8 mouse cellular contexts compared by ENCODE assay signal in the genomic region with DNA sequence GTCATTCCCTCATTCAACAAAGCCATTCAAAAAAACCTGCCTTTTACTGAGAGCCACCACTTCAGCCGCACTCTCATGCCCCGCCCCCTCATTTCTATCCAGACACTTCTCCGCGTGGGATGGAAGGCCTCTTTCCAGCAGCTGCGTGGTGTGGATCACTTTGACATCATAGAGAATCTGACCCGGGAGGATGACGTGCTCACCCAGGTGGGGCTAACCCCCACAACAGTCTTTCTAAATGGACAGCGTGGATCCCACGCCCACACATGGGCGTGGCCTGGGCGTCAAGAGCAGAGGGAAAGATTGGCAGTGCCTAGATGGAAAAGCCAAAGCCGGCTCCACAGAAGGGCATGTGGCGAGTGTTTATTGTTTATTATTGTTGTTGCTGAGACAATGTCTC. TPM values are rescaled to one million over a fixed set of nuclear protein-coding genes. Genes with fewer than 3 reads are reported as not detected.
DNase-seq lines count a peak whose midpoint lies in the region; ATAC-seq and TF ChIP-seq lines count a peak whose summit lies in the region.

No protein-coding gene starts in this region.

- H3K4me2 ChIP-seq in forebrain, embryonic 16.5 days (ENCODE audit: low read length) = peak overlapping the region; percentile 45

- no peak overlapping the region for H3K4me3 ChIP-seq in gastrocnemius, adult 2 months
- peak overlapping the region; percentile 19 for H3K4me3 ChIP-seq in forebrain, embryonic 16.5 days (replicated peaks; ENCODE audit: low read length)

- H3K27me3 ChIP-seq in forebrain, embryonic 16.5 days (replicated peaks; ENCODE audit: control insufficient read depth, insufficient read depth, low read length) = no peaks in the 10 kb centered on the region

- H3K4me1 ChIP-seq in forebrain, embryonic 16.5 days (replicated peaks; ENCODE audit: control insufficient read depth, insufficient read depth, low read length) = peaks cover 10% of the 10 kb centered on the region

- no peak for TF ChIP-seq CTCF in gastrocnemius, adult 2 months (IDR thresholded peaks at IDR 0.05)

- peak; percentile 28 for DNase-seq in gastrocnemius, adult 2 months
- DNase-seq in gastrocnemius, adult 8-10 months (ENCODE audit: low spot score in 2 of 2) = no peak
- peak; percentile 54 for DNase-seq in MEL-GATA-1-ER (ENCODE audit: extremely low read depth, low read depth)
- DNase-seq in kidney, postnatal 4 days = peak; percentile 50 to 67
- DNase-seq in lung, postnatal 4 days = peak; percentile 46 to 72
- DNase-seq in natural killer cell, adult 2 months (ENCODE audit: low spot score in 2 of 2) = no peak
- DNase-seq in cerebellum, adult 11-12 months = no peak

- no peak overlapping the region for H3K27ac ChIP-seq in gastrocnemius, adult 2 months
- no peak overlapping the region for H3K27ac ChIP-seq in forebrain, embryonic 16.5 days (ENCODE audit: low read length)

- intact Hi-C loops in gastrocnemius, adult 2 months (cut with DNase I) = no loop called here

- ATAC-seq in forebrain, embryonic 16.5 days = 0 out of 2 replicates have a peak, but pooled peaks have one; percentile 21

- no peak overlapping the region for H3K9ac ChIP-seq in forebrain, embryonic 16.5 days (replicated peaks; ENCODE audit: low read depth, low read length)

- H3K9me3 ChIP-seq in forebrain, embryonic 16.5 days (ENCODE audit: control insufficient read depth, low read length) = no peaks in the 10 kb centered on the region

- H3K36me3 ChIP-seq in forebrain, embryonic 16.5 days (ENCODE audit: control insufficient read depth, insufficient read depth) = no peaks in the 10 kb centered on the region

- 25% methylated on average over 13 of the region's 13 CpGs for WGBS in forebrain, embryonic 16.5 days

RNA-seq across cellular contexts. Expression of a gene that starts 10.4 kb away (rescaled TPM):
- total RNA-seq in gastrocnemius, adult 2 months (2021) = 1 to 10 TPM; 2.5 to 2.8 TPM
- 1 to 10 TPM; 2.5 to 5.4 (median 4.1) TPM for total RNA-seq in gastrocnemius, adult 8-10 months (2022)
- 37.5 and 39.7 TPM in 2 replicates for polyA plus RNA-seq in forebrain, embryonic 16.5 days (2015; fragmentation: Nextera tagmentation; extraction: Ambion mirVana)

RNA-seq across cellular contexts. Expression of a gene that starts 10.6 kb away (rescaled TPM):
- total RNA-seq in gastrocnemius, adult 2 months (2021) = 1 to 10 TPM; 3.1 to 3.3 TPM
- 1 to 10 TPM; 2.0 to 4.6 (median 3.4) TPM for total RNA-seq in gastrocnemius, adult 8-10 months (2022)
- polyA plus RNA-seq in forebrain, embryonic 16.5 days (2015; fragmentation: Nextera tagmentation; extraction: Ambion mirVana) = 5.2 and 7.1 TPM in 2 replicates

RNA-seq across cellular contexts. Expression of a gene that starts 12.7 kb away (rescaled TPM):
- total RNA-seq in gastrocnemius, adult 2 months (2021) = not detected
- total RNA-seq in gastrocnemius, adult 8-10 months (2022) = under 1 TPM in 1 of 4 experiments, not detected in 3; 0.24 TPM
- polyA plus RNA-seq in forebrain, embryonic 16.5 days (2015; fragmentation: Nextera tagmentation; extraction: Ambion mirVana) = 72.6 and 82.9 TPM in 2 replicates

RNA-seq across cellular contexts. Expression of a gene that starts 24.2 kb away (rescaled TPM):
- not detected for total RNA-seq in gastrocnemius, adult 2 months (2021)
- total RNA-seq in gastrocnemius, adult 8-10 months (2022) = not detected
- not detected in 2 replicates for polyA plus RNA-seq in forebrain, embryonic 16.5 days (2015; fragmentation: Nextera tagmentation; extraction: Ambion mirVana)

RNA-seq across cellular contexts. Expression of a gene that starts 26.8 kb away (rescaled TPM):
- 1 to 10 TPM in 1 of 2 experiments, under 1 TPM in 1; 0.86 to 1.6 TPM for total RNA-seq in gastrocnemius, adult 2 months (2021)
- 1 to 10 TPM in 2 of 4 experiments, under 1 TPM in 1, not detected in 1; 0.46 to 1.2 (median 1.1) TPM for total RNA-seq in gastrocnemius, adult 8-10 months (2022)
- 0.19 and 0.90 TPM in 2 replicates for polyA plus RNA-seq in forebrain, embryonic 16.5 days (2015; fragmentation: Nextera tagmentation; extraction: Ambion mirVana)

Comparison
In these comparisons a context has a peak if more than half of its experiments do, and no peak if none do; other contexts are left out.
1. DNase-seq: peak in gastrocnemius, adult 2 months (single experiment), MEL-GATA-1-ER (single experiment), kidney, postnatal 4 days (2 of 2) and lung, postnatal 4 days (2 of 2); none in gastrocnemius, adult 8-10 months (0 of 2), natural killer cell, adult 2 months (0 of 2) and cerebellum, adult 11-12 months (single experiment).